Mouse (Mus musculus) adrenal gland, postnatal 10 days (tissue): ENCODE data around the gene Lhfpl3. TPM values are rescaled to one million over a fixed set of nuclear protein-coding genes. Genes with fewer than 3 reads are reported as not detected.
"Not testable (repeated sequence)": the region's sequence is repeated elsewhere in the genome, so short reads cannot be mapped to it uniquely, and the experiment has no call there.

ENCODE experiments used
- DNase-seq: peaks from one replicate; pipeline ENCODE4 v3.0.0; 2021; ENCODE audit warnings: mixed read lengths
- long read RNA-seq, 2 experiments: library from polyadenylated mRNA; stranded (forward); transcript quantifications; one replicate each; pipeline ENCODE4 v2.0.0; 2021
- total RNA-seq, 2 experiments: library from RNA; stranded (reverse); gene quantifications; 2 replicates each; pipeline ENCODE4 v1.2.3; 2021

Lhfpl3 gene
- under 1 TPM; 0.42 to 0.69 TPM for total RNA-seq
- long read RNA-seq, experiment 1, result 0 reads
- long read RNA-seq, experiment 2, result 0 reads

DNA sequence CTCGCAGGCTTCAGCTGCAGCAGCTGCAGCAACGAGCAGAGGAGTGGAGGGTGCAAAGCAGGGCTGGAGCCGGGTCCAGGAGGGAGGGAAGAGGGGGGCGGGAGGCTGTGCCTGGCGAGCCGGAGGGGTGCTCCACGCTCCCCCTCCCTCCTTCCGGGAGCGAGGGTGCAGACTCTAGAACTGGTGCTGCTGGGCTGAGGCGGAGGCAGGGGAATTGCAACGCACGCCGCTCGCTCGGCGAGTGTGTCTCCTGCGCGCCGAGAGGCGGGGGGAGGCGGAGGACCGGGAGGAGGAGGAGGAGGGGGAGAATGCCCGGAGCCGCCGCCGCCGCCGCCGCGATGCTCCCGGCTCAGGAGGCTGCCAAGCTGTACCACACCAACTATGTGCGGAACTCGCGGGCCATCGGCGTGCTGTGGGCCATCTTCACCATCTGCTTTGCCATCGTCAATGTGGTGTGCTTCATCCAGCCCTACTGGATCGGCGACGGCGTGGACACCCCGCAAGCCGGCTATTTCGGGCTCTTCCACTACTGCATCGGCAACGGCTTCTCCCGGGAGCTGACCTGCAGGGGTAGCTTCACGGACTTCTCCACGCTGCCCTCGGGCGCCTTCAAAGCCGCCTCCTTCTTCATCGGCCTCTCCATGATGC, at the start of gene Lhfpl3:
Gene Lhfpl3, plus strand, starts transcription at position 175 of the 648 bp plus-strand sequence.
- peak; percentile 24 for DNase-seq

DNA sequence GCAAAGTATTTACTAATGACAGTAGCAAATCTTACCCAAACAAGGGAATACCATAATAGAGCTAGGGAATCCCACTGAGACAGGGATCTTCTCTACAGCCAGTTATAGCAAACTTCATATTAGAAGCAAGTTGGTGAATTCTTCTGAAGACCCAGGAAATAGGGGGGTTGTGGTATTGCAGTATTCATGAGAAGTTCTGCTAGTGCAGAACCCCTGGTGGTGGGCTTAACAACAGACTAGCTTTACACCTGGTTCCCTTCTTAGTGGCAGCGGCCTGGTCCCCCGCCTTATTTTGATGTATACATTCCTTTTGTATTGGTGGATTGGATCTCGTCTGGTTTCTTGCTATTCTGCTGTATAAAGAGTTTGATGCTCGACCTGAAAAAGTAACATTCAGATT, 39.6 kb upstream of the Lhfpl3 start:
- not testable (repeated sequence) for DNase-seq

DNA sequence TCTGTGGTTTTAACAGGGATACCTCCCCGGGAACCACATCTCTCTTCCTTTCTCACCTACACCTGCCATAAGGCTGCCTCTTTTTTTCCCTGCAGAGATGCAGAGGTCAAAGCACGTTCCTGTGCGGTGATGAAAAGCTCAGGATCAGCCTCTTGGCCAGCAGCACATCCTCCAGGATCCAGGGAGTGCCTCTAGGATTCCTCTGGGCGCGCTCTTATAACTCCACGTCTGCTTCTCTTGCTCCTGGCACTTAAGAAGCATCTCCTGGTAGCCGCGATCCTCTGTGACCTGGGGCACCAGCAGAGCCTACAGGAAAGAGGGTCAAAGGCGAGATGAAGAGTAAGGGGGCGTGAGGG, 352 bp upstream of the Lhfpl3 start:
- no peak for DNase-seq

DNA sequence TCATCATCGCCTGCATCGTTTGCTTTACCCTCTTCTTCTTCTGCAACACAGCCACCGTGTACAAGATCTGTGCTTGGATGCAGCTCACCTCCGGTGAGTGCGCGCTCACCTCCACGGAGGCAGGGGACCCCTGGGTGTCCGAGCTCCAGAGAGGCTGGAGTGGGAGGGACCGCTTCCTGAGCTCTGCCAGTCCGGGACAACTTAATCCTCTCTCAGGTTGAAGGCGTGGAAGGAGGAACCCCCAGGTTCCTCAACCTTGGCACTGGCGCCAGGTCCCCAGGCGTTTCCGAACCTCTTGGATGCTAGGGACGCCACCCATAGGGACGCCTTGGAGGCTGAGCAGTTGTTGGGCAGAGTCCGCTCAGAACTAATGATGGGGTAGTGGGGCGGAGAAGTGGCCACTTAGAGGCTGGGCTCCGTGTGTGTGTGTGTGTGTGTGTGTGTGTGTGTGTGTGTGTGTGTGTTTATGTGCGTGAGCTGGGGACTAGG, 718 bp downstream of the Lhfpl3 start:
- DNase-seq, result peak; percentile 3

DNA sequence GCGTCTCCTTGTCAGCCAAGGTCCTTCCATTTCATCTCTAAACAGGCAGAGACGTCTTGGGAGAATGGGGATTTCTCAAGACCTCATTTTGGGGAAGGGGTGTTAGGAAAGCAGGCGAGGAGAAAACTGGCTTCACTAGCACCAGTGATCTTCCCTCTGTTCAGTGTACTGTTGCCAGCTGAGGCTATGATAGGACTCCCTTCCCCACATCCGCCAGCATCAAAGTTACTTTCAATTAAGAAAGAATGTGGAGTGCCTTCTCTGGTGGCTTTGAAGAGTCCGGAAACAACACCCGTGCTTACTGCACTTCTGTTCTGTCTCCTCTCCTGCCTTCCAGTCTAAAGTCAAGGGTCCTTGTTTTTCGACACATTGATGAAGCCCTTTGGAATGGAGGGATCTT, 1.4 kb downstream of the Lhfpl3 start:
- DNase-seq, result no peak

DNA sequence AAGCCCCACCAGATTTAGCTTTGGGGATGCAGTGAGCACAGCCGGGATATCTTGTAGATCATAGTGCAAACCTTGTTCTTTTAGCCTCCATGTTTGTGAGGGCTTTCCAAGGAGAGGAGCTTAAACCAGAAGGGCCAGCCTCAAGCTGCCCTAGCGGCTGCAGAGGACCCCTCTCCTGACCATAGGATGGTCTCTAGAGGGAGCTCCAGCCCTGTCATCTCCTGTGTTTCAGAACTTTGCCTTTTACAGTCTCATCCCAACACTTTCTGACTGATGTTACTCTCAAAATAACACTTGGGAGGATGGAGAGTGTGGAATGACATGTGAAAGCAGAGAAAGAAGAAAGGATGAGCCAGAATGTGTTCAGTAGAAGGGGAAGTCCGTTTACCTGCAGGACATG, 11.4 kb downstream of the Lhfpl3 start:
- DNase-seq, result no peak

DNA sequence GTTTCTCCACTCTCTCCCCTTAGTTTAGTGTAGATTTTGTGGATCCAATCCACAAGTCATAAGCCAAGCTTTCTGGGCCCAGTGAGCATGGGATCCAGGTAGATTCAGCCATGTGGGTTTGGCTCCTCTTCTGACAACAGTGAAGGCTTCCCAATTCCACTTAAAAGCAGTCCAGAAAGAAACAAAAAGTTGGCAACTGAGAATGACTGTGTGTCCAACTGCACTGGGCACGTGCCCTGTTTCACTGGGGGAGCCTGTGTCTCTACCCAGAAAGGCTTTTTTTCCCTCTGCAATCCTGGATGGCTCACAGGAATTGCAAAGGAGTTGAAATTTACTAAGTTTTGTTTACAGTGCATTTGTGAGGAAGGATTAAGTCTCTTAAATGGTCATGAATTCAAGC, 24.9 kb downstream of the Lhfpl3 start:
- no peak for DNase-seq

DNA sequence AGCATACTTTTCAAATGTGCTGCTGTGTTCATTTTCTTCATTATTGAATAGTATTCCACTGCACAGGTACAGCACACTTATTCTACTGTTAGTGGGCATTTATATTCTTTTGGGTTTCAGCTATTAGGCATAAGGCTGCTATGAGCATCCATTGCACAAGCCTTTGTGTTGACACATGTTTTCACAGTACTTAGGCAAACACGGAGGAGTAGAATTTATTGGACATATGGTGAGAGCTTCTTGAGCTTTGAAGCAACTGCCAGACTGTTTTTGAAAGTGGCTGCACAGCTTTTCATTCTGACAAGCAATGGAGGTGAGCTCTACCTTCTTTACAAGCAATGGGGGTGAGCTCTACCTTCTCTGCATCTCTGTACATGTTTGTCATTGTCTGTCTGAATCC, 49.5 kb downstream of the Lhfpl3 start:
- no peak for DNase-seq

DNA sequence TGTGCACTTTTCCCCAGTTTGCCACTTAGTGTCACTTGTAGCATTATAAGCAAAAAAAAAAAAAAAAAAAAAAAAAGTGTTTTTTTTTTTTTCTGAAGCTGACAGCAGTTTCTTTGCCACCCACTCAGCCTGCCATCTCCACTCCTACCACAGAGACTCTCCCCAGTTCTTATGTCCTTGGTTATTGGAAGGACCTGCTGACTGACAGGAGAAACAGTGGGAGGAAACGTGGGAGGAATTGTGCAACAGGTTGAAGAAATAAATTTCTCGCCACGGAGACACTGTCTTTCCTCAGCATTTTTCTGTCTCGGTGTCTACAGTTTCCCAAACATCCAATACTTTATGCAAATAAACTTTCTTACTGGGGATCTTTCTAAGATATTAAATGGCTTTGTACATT, 67.6 kb downstream of the Lhfpl3 start:
- no peak for DNase-seq

DNA sequence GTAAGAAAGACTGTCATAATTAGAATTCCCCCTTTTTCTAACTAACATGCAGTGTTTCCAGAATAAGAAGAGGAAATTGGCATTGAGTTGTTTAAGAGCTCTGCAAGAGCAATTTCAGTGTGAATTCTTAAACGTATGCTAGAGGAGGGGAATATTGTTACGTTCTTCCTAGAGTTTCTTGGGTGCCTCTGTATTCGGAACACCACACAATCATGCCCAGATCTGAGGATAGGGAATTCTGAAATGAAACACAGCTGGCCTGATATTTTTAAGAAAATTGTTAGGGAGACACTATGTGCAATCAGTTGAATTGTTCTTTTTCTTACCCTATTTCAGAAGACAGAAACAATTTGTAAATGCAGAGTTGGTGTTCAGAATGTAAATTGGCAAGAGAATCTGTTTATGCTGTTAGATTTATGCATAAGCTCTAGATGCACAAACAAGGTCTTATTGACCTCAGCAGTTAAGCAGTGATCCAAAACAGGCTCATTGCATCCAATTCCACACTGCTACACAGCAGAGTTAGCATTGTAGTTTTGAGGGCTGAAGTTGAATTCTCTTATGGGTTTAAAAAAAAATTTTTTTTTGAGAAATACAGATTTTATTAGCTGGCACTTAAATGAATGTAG, 84.1 kb downstream of the Lhfpl3 start:
- DNase-seq, result no peak

DNA sequence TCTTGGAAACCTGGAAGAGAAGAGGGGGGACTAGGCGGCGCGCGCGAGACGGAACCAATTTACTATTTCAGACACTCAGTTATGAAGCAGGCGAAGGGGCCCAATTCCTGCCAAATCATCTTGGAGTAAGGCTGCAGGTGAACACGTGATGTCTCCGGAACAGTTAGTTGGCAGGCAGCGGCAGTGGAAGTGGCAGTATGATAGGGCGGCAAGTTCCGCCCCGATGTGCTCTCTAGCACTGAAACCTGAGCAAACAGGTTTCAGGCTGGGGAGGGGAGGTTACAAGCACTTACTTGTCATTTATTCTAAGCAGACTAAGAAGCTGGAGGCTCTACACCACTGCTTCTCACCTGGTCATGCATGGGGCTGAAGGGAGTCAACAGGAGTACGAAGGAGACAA, 105.7 kb downstream of the Lhfpl3 start:
- no peak for DNase-seq

DNA sequence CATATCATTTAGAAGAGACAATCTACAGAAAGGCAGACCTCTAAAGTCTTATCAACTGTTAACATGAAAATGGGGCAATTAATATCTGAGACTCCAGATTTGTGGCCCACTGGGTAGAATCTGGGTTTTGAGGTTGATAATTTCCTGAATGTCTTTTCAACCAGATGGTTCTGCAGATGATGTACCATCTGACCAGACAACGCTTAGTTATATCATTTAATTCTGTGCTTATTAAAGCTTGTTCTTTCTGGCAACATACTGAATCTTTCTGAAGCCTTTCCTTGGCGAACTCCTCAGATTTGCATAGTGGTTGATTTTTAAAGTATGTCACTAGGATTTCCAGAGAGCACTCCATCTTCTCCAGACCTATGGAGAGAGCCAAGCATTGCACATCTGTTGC, 107.6 kb downstream of the Lhfpl3 start:
- no peak for DNase-seq

DNA sequence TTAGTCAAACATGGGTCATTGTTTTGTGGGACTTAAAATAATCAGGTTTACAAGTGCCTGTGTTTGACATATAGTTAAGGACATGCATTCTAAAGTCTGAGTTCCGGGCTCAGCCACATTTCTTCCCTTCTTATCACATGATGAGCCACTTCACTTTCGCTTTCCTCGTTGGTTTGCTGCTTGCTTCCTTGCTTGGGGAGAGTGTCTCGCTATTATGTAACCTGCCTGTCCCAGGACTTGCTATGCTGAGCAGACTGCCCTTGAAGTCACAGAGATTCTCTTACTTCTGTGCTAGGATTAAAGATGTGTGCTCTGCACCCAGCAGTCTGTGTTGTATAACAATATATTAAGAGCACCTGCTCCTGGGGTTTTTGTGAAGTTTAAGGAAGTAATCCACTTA, 110.6 kb downstream of the Lhfpl3 start:
- DNase-seq, result no peak

DNA sequence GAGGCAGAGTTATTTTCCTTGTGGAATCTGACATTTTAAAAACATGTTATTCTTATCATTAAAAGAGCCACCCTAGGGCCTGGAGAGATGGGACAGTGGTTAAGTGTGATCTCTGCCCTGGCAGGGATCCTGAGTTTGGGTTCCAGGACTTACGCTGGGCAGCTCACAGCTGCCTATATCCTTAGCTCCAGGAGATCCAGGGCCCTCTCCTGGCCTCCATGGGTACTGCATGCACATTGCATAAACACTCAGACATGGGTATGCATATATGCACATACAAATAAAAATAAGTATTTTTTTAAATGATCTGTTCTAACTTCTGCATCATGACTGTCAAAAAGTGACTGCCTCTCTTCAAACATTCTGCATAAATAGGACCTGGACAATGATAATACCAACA, 115.5 kb downstream of the Lhfpl3 start:
- DNase-seq, result peak; percentile 34

DNA sequence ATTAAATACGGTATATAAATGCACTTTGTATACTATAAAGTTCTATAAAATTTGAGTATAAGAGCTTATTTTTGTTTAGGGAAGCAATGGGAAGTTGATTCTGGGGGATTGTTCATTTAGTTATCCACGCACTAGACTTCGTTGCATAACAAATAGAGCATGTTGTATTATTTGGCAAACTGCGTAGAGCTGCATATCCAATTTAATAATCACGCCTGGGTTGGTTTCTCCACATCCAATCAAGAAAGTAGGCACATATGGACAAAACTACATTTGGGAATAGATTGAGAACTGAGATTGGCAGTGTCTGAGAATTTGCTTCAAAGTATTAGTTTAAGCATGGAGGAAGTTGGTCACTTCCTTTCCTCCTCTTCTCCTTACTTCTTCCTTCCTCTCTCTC, 123.2 kb downstream of the Lhfpl3 start:
- no peak for DNase-seq

DNA sequence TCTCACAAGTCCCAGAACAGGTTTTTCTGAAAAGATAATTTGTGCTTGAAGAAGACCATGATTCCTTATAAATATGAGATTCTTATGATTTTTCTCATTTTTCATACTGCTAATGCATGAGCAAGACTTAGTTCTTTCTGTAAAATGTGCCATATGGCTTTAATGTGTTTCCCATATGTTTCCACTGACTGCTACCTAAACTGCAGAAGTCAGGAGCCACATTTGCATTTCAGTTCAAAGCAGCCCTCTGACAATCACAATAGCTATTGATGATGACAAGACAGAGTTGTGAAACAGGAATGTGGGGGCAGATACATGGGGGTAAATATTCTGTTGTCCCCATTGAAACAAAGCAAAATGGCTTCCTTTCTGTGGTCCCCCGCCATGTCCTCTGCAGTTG, 126.6 kb downstream of the Lhfpl3 start:
- DNase-seq, result no peak

DNA sequence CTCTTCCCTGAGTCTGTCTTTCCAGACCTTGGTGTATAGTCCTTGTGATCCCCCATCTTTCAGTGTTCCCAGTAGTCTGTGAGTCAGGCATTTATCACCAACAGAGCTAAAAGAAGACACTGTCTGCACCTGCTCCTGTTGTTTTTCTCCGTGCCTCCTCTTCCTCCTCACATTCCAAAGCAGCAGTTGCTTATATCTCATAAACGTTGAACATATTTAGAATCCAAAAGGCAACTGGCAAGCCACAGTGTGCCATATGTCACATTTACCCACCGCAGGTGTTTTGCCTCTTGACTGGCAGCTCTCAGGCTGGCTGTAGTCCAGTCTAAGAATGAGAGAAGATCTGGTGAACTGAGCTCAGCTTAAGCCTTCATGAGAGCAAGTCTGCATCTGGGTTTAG, 142.5 kb downstream of the Lhfpl3 start:
- DNase-seq, result no peak

DNA sequence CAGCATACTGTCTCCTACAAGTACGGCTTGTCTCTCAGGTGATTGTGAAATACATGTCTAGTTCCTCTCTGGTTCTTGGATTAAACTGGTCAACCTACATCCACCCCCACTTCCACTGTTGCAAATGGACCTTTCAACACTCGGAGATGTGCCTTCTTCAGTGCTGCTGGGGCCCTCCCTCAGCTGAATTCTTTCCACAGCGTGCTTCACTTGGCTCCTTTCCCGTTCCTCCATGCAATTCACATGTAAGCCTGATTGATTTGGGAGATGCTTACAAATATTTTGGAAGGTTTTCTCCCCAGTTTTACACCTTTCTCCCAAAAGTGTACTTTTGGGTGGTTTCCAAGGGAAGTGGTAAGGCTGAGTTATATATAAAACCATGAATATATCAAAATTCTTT, 143.6 kb downstream of the Lhfpl3 start:
- DNase-seq, result no peak

DNA sequence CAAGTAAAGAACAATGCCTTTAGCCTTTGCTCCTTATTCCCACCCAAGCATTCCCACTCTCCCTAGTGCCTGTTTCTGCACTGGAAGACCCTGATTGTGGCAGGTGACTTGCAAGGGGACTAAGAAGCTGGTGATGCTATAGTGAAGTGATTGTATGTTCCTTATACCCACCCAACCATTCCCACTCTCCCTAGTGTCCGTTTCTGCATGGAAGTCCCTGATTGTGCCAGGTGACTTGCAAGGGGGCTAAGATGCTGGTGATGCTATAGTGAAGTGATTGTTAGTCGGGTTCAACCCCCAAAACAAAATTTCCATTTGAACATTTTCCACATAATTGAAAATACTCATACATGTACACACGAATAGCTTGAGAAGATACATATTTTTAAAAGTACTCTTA, 151.4 kb downstream of the Lhfpl3 start:
- no peak for DNase-seq

DNA sequence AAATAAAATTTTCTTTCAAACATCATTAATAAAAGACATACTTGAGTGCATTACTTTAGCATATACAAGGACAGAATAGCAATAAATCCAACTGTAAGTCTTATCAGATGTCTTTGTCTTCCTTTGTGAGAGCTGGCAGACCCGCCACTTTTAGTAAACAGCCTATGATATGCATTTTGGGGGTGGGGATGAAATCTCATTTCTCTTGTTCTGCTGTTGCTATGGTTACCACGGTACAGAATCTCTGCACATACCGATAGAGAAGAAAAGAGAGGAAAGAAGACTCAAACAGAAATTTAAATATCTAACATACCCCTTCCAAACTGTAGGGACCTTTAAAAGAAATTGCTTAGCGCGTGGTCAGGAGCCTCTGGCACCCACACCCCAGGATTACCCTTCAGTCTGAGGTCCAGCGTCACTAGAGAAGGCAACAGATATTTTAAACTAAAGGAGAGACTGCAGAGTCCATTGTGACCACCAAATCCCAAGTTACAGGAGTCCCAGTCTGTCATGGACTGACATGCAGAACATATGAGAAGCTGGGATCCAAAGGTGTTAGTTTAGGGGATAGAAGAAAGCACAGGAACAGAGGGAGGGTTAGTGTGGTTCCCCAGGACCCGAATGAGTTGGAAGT, 151.9 kb downstream of the Lhfpl3 start:
- no peak for DNase-seq

DNA sequence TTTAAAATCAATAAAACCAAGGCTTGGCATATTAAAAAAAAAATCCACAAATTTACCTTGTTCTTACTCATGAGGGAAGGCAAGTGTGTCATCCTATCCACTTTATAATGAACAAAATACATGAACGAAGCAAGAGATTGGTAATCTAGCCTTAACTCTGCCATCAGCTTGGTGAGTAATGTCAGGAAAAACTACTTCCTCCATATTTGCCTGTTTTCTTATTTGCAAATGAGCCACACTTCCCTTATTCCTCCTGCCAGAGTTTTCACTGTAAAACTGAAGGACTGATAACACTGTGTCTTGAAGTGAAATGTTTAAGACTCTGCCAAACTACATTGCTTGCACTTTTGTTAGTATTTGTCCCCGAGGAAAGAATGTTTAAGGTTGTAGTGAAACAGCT, 152.7 kb downstream of the Lhfpl3 start:
- no peak for DNase-seq

DNA sequence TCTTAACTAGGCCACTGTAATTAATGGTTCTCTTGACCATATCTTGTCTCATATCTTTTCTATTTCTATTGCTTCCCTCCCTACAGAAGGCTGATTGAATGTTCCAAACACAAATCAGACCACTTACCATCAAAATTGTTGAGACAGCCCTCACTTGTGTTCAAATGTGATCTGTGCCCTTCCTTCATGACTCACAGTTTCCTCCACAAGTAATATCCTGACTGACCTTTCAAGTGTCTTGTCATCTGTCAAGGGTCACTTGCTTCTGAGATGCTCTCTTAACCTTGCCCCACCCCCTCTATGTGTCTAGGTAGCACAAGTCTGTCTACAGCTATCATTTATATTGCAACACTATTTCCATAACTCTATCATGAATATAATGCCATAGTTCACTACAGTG, 154.1 kb downstream of the Lhfpl3 start:
- DNase-seq, result no peak

DNA sequence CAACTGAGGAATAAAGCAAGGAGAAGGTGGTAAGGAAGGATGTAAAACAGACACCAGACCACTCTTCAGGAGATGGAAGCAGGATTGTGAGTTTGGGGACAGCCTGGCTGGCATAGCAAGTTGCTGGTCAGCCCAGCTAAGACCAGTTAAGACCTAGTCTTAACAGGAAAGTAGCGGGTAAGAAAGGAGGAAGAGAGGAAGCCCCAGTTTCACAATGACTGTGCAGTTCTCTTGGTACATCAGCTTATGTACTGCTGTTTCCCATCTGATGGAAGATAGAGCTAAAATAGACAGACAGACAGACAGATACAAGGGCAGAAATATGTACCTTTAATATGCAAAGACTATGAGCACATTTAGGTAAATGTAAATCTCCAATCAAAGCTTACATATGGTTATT, 171.3 kb downstream of the Lhfpl3 start:
- DNase-seq, result no peak

DNA sequence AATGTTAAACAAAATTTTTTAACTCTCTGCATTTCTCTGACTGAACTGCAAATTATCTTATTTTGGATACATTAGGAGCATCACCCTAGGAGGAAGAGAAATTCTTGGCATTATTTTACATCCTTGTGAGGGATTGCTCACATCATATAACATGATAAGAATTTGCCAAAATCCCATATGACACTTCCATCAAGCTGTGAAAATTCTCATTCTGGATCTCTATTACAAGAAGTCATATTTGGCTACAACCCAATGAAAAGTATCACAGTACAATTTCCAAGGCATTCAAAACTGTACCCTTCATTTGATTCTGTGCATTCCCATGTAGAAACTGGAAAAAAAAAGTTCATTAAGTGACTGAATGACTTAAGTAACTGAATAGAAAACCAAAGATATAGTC, 180.3 kb downstream of the Lhfpl3 start:
- DNase-seq, result no peak
